Mouse (Mus musculus) hindbrain, embryonic 14.5 days (tissue): ENCODE data around the gene Bhlhe41. TPM values are rescaled to one million over a fixed set of nuclear protein-coding genes. Genes with fewer than 3 reads are reported as not detected.

Experiments used
- ATAC-seq: fragments of 200-750 bp; cut with Nextera tagmentation; 2 replicates; pipeline ENCODE4 v1.8.0; 2017; ENCODE audit warnings: moderate number of reproducible peaks, mild to moderate bottlenecking, moderate TSS enrichment, moderate library complexity; ENCODE audit not compliant: low FRiP score
- DNase-seq: peaks from one replicate; pipeline ENCODE4 v3.0.0-alpha.2; 2015; ENCODE audit warnings: low spot score
- H3K27ac ChIP-seq: fragments of 300-500 bp; sonication (generic); 2 replicates; pipeline ENCODE4 v1.5.1; 2014; ENCODE audit warnings: mild to moderate bottlenecking, moderate library complexity
- H3K27me3 ChIP-seq: fragments of 300-500 bp; sonication (generic); 2 replicates; pipeline ENCODE4 v1.6.1; 2014; ENCODE audit warnings: mild to moderate bottlenecking, low read length, mixed read lengths; ENCODE audit not compliant: control insufficient read depth, insufficient read depth
- H3K36me3 ChIP-seq: fragments of 300-500 bp; sonication (generic); replicated peaks from 2 replicates; pipeline ENCODE4 v1.6.1; 2014; ENCODE audit not compliant: control insufficient read depth, insufficient read depth
- H3K4me1 ChIP-seq: fragments of 300-500 bp; sonication (generic); replicated peaks from 2 replicates; pipeline ENCODE4 v1.6.1; 2014; ENCODE audit warnings: antibody characterized with exemption, low read length, mixed read lengths; ENCODE audit not compliant: control insufficient read depth, insufficient read depth
- H3K4me2 ChIP-seq: fragments of 300-500 bp; sonication (generic); replicated peaks from 2 replicates; pipeline ENCODE4 v1.6.1; 2014; ENCODE audit warnings: mild to moderate bottlenecking, moderate library complexity
- H3K4me3 ChIP-seq: fragments of 300-500 bp; sonication (generic); replicated peaks from 2 replicates; pipeline ENCODE4 v1.5.1; 2014; ENCODE audit warnings: mild to moderate bottlenecking, low read length
- H3K9ac ChIP-seq: fragments of 300-500 bp; sonication (generic); 2 replicates; pipeline ENCODE4 v1.6.1; 2014
- H3K9me3 ChIP-seq: fragments of 300-500 bp; sonication (generic); 2 replicates; pipeline ENCODE4 v1.6.1; 2016; ENCODE audit warnings: low read length; ENCODE audit not compliant: control insufficient read depth
- WGBS: fragments of 180-500 bp; shearing (Covaris S2); extraction: QIAGEN DNeasy Blood & Tissue Kit; methylation state at CpG from one replicate; pipeline ENCODE4 v1.1.7; 2014; 5-methylcytosine and 5-hydroxymethylcytosine counted together
- polyA plus RNA-seq: library from polyadenylated mRNA; unstranded; fragments of >200 nt; fragmentation: Nextera tagmentation; extraction: Ambion mirVana; gene quantifications from 2 replicates; pipeline ENCODE4 v1.2.1, GENCODE M21; 2014

The Bhlhe41 gene
- 5.2 and 5.5 TPM in 2 replicates for polyA plus RNA-seq

GRCm38 (mm10) chr6:145865289-145865885, at the start of gene Bhlhe41:
Bhlhe41 (minus strand) TSS chr6:145865558.
- Histone ChIP-seq H3K9me3 (no peaks in the 10 kb centered on the region), H3K27me3 (peaks cover 26% of the 10 kb centered on the region), H3K9ac (peak within 1 kb of the TSS; percentile 68), H3K4me1 (peaks cover 17% of the 10 kb centered on the region; the same call in 1 of the 2 replicates), H3K4me2 (peak within 1 kb of the TSS; percentile 99), H3K36me3 (no peaks in the 10 kb centered on the region), H3K27ac (peak within 1 kb of the TSS; percentile 28), H3K4me3 (peak within 1 kb of the TSS; percentile 71)
- ATAC-seq, result peak; percentile 59
- peak; percentile 73 for DNase-seq
- under 1% methylated on average over 57 of the region's 57 CpGs for WGBS

GRCm38 (mm10) chr6:145912232-145912631, 46.9 kb upstream of the Bhlhe41 start:
- Histone ChIP-seq H3K9me3 (no peaks in the 10 kb centered on the region), H3K9ac (no peak overlapping the region), H3K36me3 (no peaks in the 10 kb centered on the region), H3K27me3 (no peaks in the 10 kb centered on the region), H3K4me3 (no peak overlapping the region), H3K27ac (no peak overlapping the region), H3K4me1 (no peaks in the 10 kb centered on the region), H3K4me2 (no peak overlapping the region)
- no peak for ATAC-seq
- DNase-seq, result no peak

- WGBS, result 57% methylated on average over 3 of the region's 3 CpGs
Observed at GRCm38 (mm10) chr6:145910469-145911426, 45.4 kb upstream of the Bhlhe41 start.

GRCm38 (mm10) chr6:145909943-145910342, 44.6 kb upstream of the Bhlhe41 start:
- no peaks in the 10 kb centered on the region for H3K4me1 ChIP-seq
- no peaks in the 10 kb centered on the region for H3K27me3 ChIP-seq
- no peak for DNase-seq
- 85% methylated on average over 4 of the region's 4 CpGs for WGBS
- no peak for ATAC-seq
- H3K4me2 ChIP-seq, result no peak overlapping the region
- H3K9ac ChIP-seq, result no peak overlapping the region
- no peak overlapping the region for H3K4me3 ChIP-seq
- H3K9me3 ChIP-seq, result no peaks in the 10 kb centered on the region
- no peak overlapping the region for H3K27ac ChIP-seq
- H3K36me3 ChIP-seq, result no peaks in the 10 kb centered on the region

More at GRCm38 (mm10) chr6:145910469-145911426, 45.4 kb upstream of the Bhlhe41 start:
- H3K27me3 ChIP-seq, result no peaks in the 10 kb centered on the region
- no peaks in the 10 kb centered on the region for H3K4me1 ChIP-seq
- H3K27ac ChIP-seq, result no peak overlapping the region
- DNase-seq (no peak), ATAC-seq (no peak)
- H3K4me2 ChIP-seq, result no peak overlapping the region
- H3K9me3 ChIP-seq, result no peaks in the 10 kb centered on the region
- no peak overlapping the region for H3K9ac ChIP-seq
- no peak overlapping the region for H3K4me3 ChIP-seq
- H3K36me3 ChIP-seq, result no peaks in the 10 kb centered on the region

GRCm38 (mm10) chr6:145906096-145906890, 40.9 kb upstream of the Bhlhe41 start:
- H3K9me3 ChIP-seq, result no peaks in the 10 kb centered on the region
- H3K4me1 ChIP-seq, result no peaks in the 10 kb centered on the region
- H3K4me2 ChIP-seq, result no peak overlapping the region
- no peak overlapping the region for H3K27ac ChIP-seq
- H3K4me3 ChIP-seq, result no peak overlapping the region
- no peak for DNase-seq
- no peak overlapping the region for H3K9ac ChIP-seq
- H3K36me3 ChIP-seq, result no peaks in the 10 kb centered on the region
- WGBS, result 78% methylated on average over 7 of the region's 7 CpGs
- ATAC-seq, result no peak
- H3K27me3 ChIP-seq, result no peaks in the 10 kb centered on the region

GRCm38 (mm10) chr6:145904616-145905015, 39.3 kb upstream of the Bhlhe41 start:
- Histone ChIP-seq H3K4me1 (no peaks in the 10 kb centered on the region), H3K9me3 (no peaks in the 10 kb centered on the region), H3K4me2 (no peak overlapping the region), H3K9ac (no peak overlapping the region), H3K4me3 (no peak overlapping the region), H3K27me3 (no peaks in the 10 kb centered on the region), H3K27ac (no peak overlapping the region), H3K36me3 (no peaks in the 10 kb centered on the region)
- ATAC-seq, result no peak
- WGBS, result 77% methylated on average over 5 of the region's 5 CpGs
- DNase-seq, result no peak

DNA sequence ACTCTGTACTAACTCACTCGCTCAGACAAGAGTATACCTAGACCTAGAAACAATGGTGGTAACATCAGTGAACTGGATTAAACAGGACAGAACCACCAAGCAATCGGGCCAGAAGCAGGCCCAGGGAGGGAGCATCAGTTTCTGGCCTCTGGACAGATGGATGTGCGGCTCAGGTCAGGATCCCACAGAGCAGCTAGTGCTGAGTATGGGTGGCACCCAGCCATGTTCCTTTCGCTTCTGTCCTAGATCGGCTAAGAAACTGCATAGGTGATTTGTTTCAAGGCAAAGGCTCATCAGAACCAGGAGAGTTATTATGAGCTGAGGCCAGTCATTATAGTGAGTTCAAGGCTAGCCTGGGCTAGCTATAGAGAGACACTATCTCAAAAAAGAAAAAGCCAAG, 38.8 kb upstream of the Bhlhe41 start:
- H3K27me3 ChIP-seq, result no peaks in the 10 kb centered on the region
- ATAC-seq (no peak), DNase-seq (no peak)
- H3K4me1 ChIP-seq, result no peaks in the 10 kb centered on the region
- no peaks in the 10 kb centered on the region for H3K36me3 ChIP-seq
- no peak overlapping the region for H3K9ac ChIP-seq
- no peak overlapping the region for H3K27ac ChIP-seq
- no peaks in the 10 kb centered on the region for H3K9me3 ChIP-seq
- H3K4me3 ChIP-seq, result no peak overlapping the region
- WGBS, result 91% methylated on average over 5 of the region's 5 CpGs
- no peak overlapping the region for H3K4me2 ChIP-seq

- Histone ChIP-seq H3K4me3 (no peak overlapping the region), H3K36me3 (no peaks in the 10 kb centered on the region), H3K4me1 (no peaks in the 10 kb centered on the region), H3K27me3 (no peaks in the 10 kb centered on the region), H3K9me3 (no peaks in the 10 kb centered on the region), H3K27ac (no peak overlapping the region), H3K4me2 (no peak overlapping the region), H3K9ac (no peak overlapping the region)
- DNase-seq, result no peak
- WGBS, result 74% methylated on average over 8 of the region's 8 CpGs
- no peak for ATAC-seq
Observed at GRCm38 (mm10) chr6:145894669-145895342, 29.4 kb upstream of the Bhlhe41 start.
